Mouse (Mus musculus): ENCODE measurements around the gene Fntb. TPM values are rescaled to one million over a fixed set of nuclear protein-coding genes. Genes with fewer than 3 reads are reported as not detected.

The Fntb gene
- polyA plus RNA-seq, 1 experiment from 2014 or later: 30.7 TPM

GRCm38 (mm10) chr12:76957688-76958087 is 192.3 kb downstream of the Fntb start:
- peaks cover 76% of the 10 kb centered on the region for H3K36me3 ChIP-seq
- ATAC-seq: no peak
- H3K27me3 ChIP-seq (replicated peaks): no peaks in the 10 kb centered on the region
- H3K4me3 ChIP-seq: peak overlapping the region; percentile 38
- H3K9me3 ChIP-seq (replicated peaks): no peaks in the 10 kb centered on the region
- peaks cover 72% of the 10 kb centered on the region for H3K4me1 ChIP-seq
- peak overlapping the region; percentile 64 for H3K4me2 ChIP-seq
- H3K9ac ChIP-seq: peak overlapping the region; percentile 55
- peak overlapping the region; percentile 37; the same call in 1 of the 2 replicates for H3K27ac ChIP-seq
- WGBS (ENCODE audit: insufficient replicate concordance): 31% methylated on average over 5 of the region's 5 CpGs

GRCm38 (mm10) chr12:76961052-76961931 is 195.9 kb downstream of the Fntb start:
- Histone ChIP-seq H3K4me2 (peak overlapping the region; percentile 90), H3K9me3 (replicated peaks) (no peaks in the 10 kb centered on the region), H3K4me3 (peak overlapping the region; percentile 97), H3K36me3 (peaks cover 40% of the 10 kb centered on the region), H3K27ac (peak overlapping the region; percentile 89), H3K27me3 (replicated peaks) (no peaks in the 10 kb centered on the region), H3K9ac (peak overlapping the region; percentile 96), H3K4me1 (peaks cover 54% of the 10 kb centered on the region)
- peak; percentile 1 for ATAC-seq
- 3% methylated on average over 40 of the region's 45 CpGs for WGBS (ENCODE audit: insufficient replicate concordance)

- peak; percentile 98 for ATAC-seq
- Histone ChIP-seq H3K36me3 (peaks cover 31% of the 10 kb centered on the region), H3K4me3 (peak within 1 kb of the TSS; percentile 97), H3K9ac (peak within 1 kb of the TSS; percentile 96), H3K4me2 (peak within 1 kb of the TSS; percentile 90), H3K27me3 (replicated peaks) (no peaks in the 10 kb centered on the region), H3K27ac (peak within 1 kb of the TSS; percentile 89), H3K9me3 (replicated peaks) (no peaks in the 10 kb centered on the region), H3K4me1 (peaks cover 46% of the 10 kb centered on the region)
- under 1% methylated on average over 56 of the region's 73 CpGs for WGBS (ENCODE audit: insufficient replicate concordance)
Observed at GRCm38 (mm10) chr12:76961932-76962891, 196.8 kb downstream of the Fntb start, which contains the start of gene Max. Gene Max, minus strand, starts transcription at chr12:76962201.

GRCm38 (mm10) chr12:76965089-76965488 is 199.7 kb downstream of the Fntb start:
- Histone ChIP-seq H3K4me3 (no peak overlapping the region), H3K9ac (no peak overlapping the region), H3K4me2 (no peak overlapping the region), H3K27ac (no peak overlapping the region), H3K36me3 (peaks cover 3% of the 10 kb centered on the region), H3K27me3 (replicated peaks) (no peaks in the 10 kb centered on the region), H3K4me1 (peaks cover 17% of the 10 kb centered on the region), H3K9me3 (replicated peaks) (no peaks in the 10 kb centered on the region)
- ATAC-seq: no peak
- WGBS (ENCODE audit: insufficient replicate concordance): 42% methylated on average over 5 of the region's 5 CpGs

GRCm38 (mm10) chr12:76965876-76966275 is 200.5 kb downstream of the Fntb start:
- 43% methylated on average over 4 of the region's 4 CpGs for WGBS (ENCODE audit: insufficient replicate concordance)
- Histone ChIP-seq H3K27ac (no peak overlapping the region), H3K27me3 (replicated peaks) (no peaks in the 10 kb centered on the region), H3K4me1 (peaks cover 9% of the 10 kb centered on the region), H3K36me3 (no peaks in the 10 kb centered on the region), H3K4me3 (no peak overlapping the region), H3K9ac (no peak overlapping the region), H3K4me2 (no peak overlapping the region), H3K9me3 (replicated peaks) (no peaks in the 10 kb centered on the region)
- no peak for ATAC-seq

Other genes starting within 250 kb of the Fntb start
- 3.2 and 3.3 TPM in 2 replicates for gene Plekhg3, start 234.7 kb upstream of the Fntb start, polyA plus RNA-seq (2016; fragmentation: Nextera tagmentation; extraction: Ambion mirVana)
- gene Sptb, start 55.0 kb upstream of the Fntb start, polyA plus RNA-seq (2016; fragmentation: Nextera tagmentation; extraction: Ambion mirVana): 83.5 and 94.6 TPM in 2 replicates
- 99.2 and 101 TPM in 2 replicates for gene Churc1, start 51 bp upstream of the Fntb start, polyA plus RNA-seq (2016; fragmentation: Nextera tagmentation; extraction: Ambion mirVana)
- gene Gpx2, start 30.0 kb downstream of the Fntb start, polyA plus RNA-seq (2016; fragmentation: Nextera tagmentation; extraction: Ambion mirVana): not detected in 2 replicates
- 0.31 and 0.85 TPM in 2 replicates for gene Rab15, start 57.3 kb downstream of the Fntb start, polyA plus RNA-seq (2016; fragmentation: Nextera tagmentation; extraction: Ambion mirVana)
- 10.7 and 12.6 TPM in 2 replicates for gene Max, start 196.6 kb downstream of the Fntb start, polyA plus RNA-seq (2016; fragmentation: Nextera tagmentation; extraction: Ambion mirVana)